Mouse (Mus musculus) neural tube, embryonic 15.5 days (tissue): ENCODE measurements around the gene Otos. TPM values are rescaled to one million over a fixed set of nuclear protein-coding genes. Genes with fewer than 3 reads are reported as not detected.

Experiments
- ATAC-seq: fragments of 200-750 bp; cut with Nextera tagmentation; 2 replicates; pipeline ENCODE4 v1.8.0; 2017; ENCODE audit warnings: mild to moderate bottlenecking, moderate TSS enrichment, moderate library complexity; ENCODE audit not compliant: low FRiP score
- H3K27ac ChIP-seq: fragments of 300-500 bp; sonication (generic); replicated peaks from 2 replicates; pipeline ENCODE4 v1.5.1; 2015; ENCODE audit warnings: mild to moderate bottlenecking, inconsistent platforms
- H3K27me3 ChIP-seq: fragments of 300-500 bp; sonication (generic); replicated peaks from 2 replicates; pipeline ENCODE4 v1.6.1; 2015; ENCODE audit warnings: inconsistent platforms
- H3K36me3 ChIP-seq: fragments of 300-500 bp; sonication (generic); 2 replicates; pipeline ENCODE4 v1.6.1; 2015; ENCODE audit warnings: inconsistent platforms
- H3K4me1 ChIP-seq: fragments of 300-500 bp; sonication (generic); 2 replicates; pipeline ENCODE4 v1.6.1; 2015; ENCODE audit warnings: inconsistent platforms
- H3K4me2 ChIP-seq: fragments of 300-500 bp; sonication (generic); 2 replicates; pipeline ENCODE4 v1.6.1; 2015; ENCODE audit warnings: inconsistent platforms, mild to moderate bottlenecking, moderate library complexity
- H3K4me3 ChIP-seq: fragments of 300-500 bp; sonication (generic); replicated peaks from 2 replicates; pipeline ENCODE4 v1.5.1; 2015; ENCODE audit warnings: mild to moderate bottlenecking, inconsistent platforms
- H3K9ac ChIP-seq: fragments of 300-500 bp; sonication (generic); replicated peaks from 2 replicates; pipeline ENCODE4 v1.6.1; 2015; ENCODE audit warnings: mild to moderate bottlenecking, inconsistent platforms
- H3K9me3 ChIP-seq: fragments of 300-500 bp; sonication (generic); replicated peaks from 2 replicates; pipeline ENCODE4 v1.6.1; 2016; ENCODE audit warnings: inconsistent platforms
- WGBS: fragments of 180-500 bp; shearing (Covaris S2); methylation state at CpG from one replicate; pipeline ENCODE4 v1.1.7; 2015; ENCODE audit warnings: mixed read lengths; 5-methylcytosine and 5-hydroxymethylcytosine counted together
- polyA plus RNA-seq: library from polyadenylated mRNA; unstranded; fragments of >200 nt; fragmentation: Nextera tagmentation; extraction: Ambion mirVana; gene quantifications from 2 replicates; pipeline ENCODE4 v1.2.1, GENCODE M21; 2015

Gene Otos
- polyA plus RNA-seq, 1 experiment from 2014 or later: 0.33 TPM

DNA sequence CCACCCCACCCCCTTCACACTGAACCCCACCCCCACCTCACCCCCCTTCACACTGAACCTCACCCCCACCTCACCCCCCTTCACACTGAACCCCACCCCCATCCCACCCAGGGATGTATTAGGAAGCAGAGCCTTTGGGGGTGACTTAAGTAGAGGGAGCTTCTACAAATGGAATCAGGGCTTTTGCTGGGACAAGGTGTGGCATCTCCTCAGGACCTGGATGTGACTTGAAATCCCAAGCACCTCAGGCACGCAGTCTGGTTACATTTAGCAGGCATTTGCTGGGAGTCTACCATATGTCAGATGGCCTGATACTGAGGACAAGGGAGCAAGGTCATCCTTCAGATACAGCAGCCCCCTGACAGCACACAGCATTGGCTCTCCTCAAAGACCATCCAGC lies 14.1 kb downstream of the Otos start:
- peaks cover 36% of the 10 kb centered on the region for H3K36me3 ChIP-seq
- H3K27me3 ChIP-seq: no peaks in the 10 kb centered on the region
- no peak overlapping the region for H3K27ac ChIP-seq
- no peaks in the 10 kb centered on the region for H3K9me3 ChIP-seq
- no peak for ATAC-seq
- H3K4me2 ChIP-seq: no peak overlapping the region
- H3K9ac ChIP-seq: no peak overlapping the region
- H3K4me3 ChIP-seq: no peak overlapping the region
- 70% methylated on average over 1 of the region's 1 CpGs for WGBS
- H3K4me1 ChIP-seq: peaks cover 15% of the 10 kb centered on the region

DNA sequence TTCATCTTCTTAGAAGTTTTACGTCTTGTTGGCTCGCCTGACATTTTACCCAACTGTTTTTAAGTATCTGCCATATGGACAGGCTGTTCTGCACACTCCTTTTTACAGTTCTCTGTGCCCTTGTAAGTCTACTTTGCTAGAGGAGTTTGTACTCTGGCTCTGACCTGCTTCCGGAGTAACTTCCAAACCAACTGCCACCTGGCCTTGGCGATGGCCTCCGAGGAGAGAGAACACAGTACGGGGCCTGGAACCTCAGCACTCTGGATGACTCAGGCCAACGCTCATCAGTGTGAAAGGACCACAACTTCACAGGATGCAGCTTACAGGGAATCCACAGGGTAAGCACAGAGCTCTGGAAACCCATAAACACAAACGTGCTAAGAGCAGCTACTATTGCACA lies 14.9 kb downstream of the Otos start:
- peaks cover 8% of the 10 kb centered on the region; the same call in 1 of the 2 replicates for H3K4me1 ChIP-seq
- 89% methylated on average over 8 of the region's 8 CpGs for WGBS
- H3K36me3 ChIP-seq: peaks cover 32% of the 10 kb centered on the region
- H3K9me3 ChIP-seq: no peaks in the 10 kb centered on the region
- no peak overlapping the region for H3K27ac ChIP-seq
- no peak overlapping the region for H3K9ac ChIP-seq
- no peaks in the 10 kb centered on the region for H3K27me3 ChIP-seq
- ATAC-seq: no peak
- no peak overlapping the region for H3K4me2 ChIP-seq
- H3K4me3 ChIP-seq: no peak overlapping the region

DNA sequence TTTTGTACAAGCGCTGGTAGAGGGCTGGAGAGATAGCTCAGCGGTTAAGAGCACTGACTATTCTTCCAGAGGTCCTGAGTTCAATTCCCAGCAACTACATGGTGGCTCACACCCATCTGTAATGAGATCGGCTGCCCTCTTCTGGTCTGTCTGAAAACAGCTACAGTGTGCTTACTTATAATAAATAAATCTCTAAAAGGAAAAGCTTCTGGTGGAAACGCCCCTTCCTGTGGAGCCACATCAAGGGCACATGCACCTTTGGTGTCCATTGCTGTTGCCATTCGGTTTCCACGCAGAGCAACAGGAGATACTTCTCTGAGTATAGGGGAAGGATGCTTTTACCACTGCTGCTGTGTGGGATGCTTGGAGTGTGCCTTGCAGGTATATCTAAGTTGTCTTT lies 15.7 kb downstream of the Otos start:
- Histone ChIP-seq H3K9ac (no peak overlapping the region), H3K36me3 (peaks cover 24% of the 10 kb centered on the region), H3K27me3 (no peaks in the 10 kb centered on the region), H3K4me1 (0 out of 2 replicates have a peak, but pooled peaks cover 9% of the 10 kb centered on the region), H3K4me3 (no peak overlapping the region), H3K27ac (no peak overlapping the region), H3K9me3 (no peaks in the 10 kb centered on the region), H3K4me2 (no peak overlapping the region)
- WGBS: 70% methylated on average over 6 of the region's 6 CpGs
- ATAC-seq: no peak

DNA sequence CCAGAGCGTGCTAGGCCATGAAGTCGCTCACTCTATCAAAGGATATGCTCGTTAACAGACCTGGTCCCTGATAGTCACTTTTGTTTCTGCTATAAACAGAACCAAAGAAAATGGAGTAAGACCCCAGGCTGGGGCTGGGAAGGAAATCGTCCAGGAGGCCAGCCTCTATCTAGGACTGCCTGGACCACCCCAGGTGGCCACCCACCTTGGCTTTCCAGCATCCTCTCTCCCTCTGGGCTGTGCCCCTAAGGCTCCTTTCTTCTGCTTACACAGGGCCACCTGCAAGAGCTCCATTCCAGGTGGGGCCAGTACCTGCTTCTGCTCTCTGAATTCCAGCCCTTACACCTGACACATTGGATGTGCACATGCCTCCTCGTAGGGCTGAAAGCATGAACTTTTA lies 16.4 kb downstream of the Otos start:
- Histone ChIP-seq H3K4me2 (no peak overlapping the region), H3K4me1 (peaks cover 11% of the 10 kb centered on the region; the same call in 1 of the 2 replicates), H3K36me3 (peaks cover 17% of the 10 kb centered on the region), H3K4me3 (no peak overlapping the region), H3K27ac (no peak overlapping the region), H3K9me3 (no peaks in the 10 kb centered on the region), H3K9ac (no peak overlapping the region), H3K27me3 (no peaks in the 10 kb centered on the region)
- WGBS: 86% methylated on average over 5 of the region's 5 CpGs
- ATAC-seq: no peak

GRCm38 (mm10) chr1:92628227-92628626 lies 20.4 kb downstream of the Otos start:
- Histone ChIP-seq H3K27me3 (no peaks in the 10 kb centered on the region), H3K36me3 (no peaks in the 10 kb centered on the region), H3K4me2 (no peak overlapping the region), H3K9me3 (no peaks in the 10 kb centered on the region), H3K4me3 (no peak overlapping the region), H3K4me1 (peaks cover 6% of the 10 kb centered on the region; the same call in 1 of the 2 replicates), H3K9ac (no peak overlapping the region), H3K27ac (no peak overlapping the region)
- ATAC-seq: no peak
- 36% methylated on average over 4 of the region's 4 CpGs for WGBS

- no peaks in the 10 kb centered on the region for H3K9me3 ChIP-seq
- H3K9ac ChIP-seq: no peak overlapping the region
- H3K27me3 ChIP-seq: no peaks in the 10 kb centered on the region; the same call in 1 of the 2 replicates
- no peaks in the 10 kb centered on the region for H3K4me1 ChIP-seq
- no peak overlapping the region for H3K27ac ChIP-seq
- WGBS: 68% methylated on average over 4 of the region's 4 CpGs
- H3K4me3 ChIP-seq: no peak overlapping the region
- H3K36me3 ChIP-seq: no peaks in the 10 kb centered on the region
- no peak overlapping the region for H3K4me2 ChIP-seq
- ATAC-seq: no peak
Measured at GRCm38 (mm10) chr1:92618360-92618759, 30.3 kb downstream of the Otos start.

- Histone ChIP-seq H3K4me2 (no peak within 1 kb of the TSS), H3K4me3 (no peak within 1 kb of the TSS), H3K4me1 (no peaks in the 10 kb centered on the region), H3K27ac (no peak within 1 kb of the TSS), H3K27me3 (no peaks in the 10 kb centered on the region; the same call in none of the 2 replicates), H3K9ac (no peak within 1 kb of the TSS), H3K36me3 (no peaks in the 10 kb centered on the region), H3K9me3 (no peaks in the 10 kb centered on the region)
- ATAC-seq: no peak
- 41% methylated on average over 2 of the region's 2 CpGs for WGBS
Measured at GRCm38 (mm10) chr1:92617488-92617887, 31.2 kb downstream of the Otos start, which contains the start of gene Olfr12. Gene Olfr12 (plus strand): TSS chr1:92617788.

DNA sequence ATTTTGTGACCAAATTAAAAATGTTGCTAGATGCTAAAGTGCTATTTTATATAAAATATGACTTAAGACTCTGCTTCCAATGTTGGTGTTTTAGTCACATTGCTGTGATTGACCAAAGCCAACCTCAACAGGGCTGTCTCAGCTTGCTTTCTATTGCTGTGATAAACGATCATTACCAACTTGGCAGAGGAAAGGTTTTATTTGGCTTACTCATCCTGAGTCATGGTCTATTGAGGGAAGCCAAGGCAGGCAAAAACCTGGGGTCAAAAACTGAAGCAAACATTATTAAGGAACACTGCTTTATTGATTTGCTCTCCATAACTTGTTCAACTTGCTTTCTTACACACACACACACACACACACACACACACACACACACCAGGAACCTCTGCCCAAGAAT lies 32.6 kb downstream of the Otos start:
- no peak overlapping the region for H3K4me3 ChIP-seq
- no peak overlapping the region for H3K9ac ChIP-seq
- no peaks in the 10 kb centered on the region for H3K4me1 ChIP-seq
- H3K4me2 ChIP-seq: no peak overlapping the region
- H3K27me3 ChIP-seq: peaks cover 3% of the 10 kb centered on the region
- WGBS: 82% methylated on average over 1 of the region's 1 CpGs
- ATAC-seq: no peak
- no peaks in the 10 kb centered on the region for H3K9me3 ChIP-seq
- H3K36me3 ChIP-seq: no peaks in the 10 kb centered on the region
- no peak overlapping the region for H3K27ac ChIP-seq

DNA sequence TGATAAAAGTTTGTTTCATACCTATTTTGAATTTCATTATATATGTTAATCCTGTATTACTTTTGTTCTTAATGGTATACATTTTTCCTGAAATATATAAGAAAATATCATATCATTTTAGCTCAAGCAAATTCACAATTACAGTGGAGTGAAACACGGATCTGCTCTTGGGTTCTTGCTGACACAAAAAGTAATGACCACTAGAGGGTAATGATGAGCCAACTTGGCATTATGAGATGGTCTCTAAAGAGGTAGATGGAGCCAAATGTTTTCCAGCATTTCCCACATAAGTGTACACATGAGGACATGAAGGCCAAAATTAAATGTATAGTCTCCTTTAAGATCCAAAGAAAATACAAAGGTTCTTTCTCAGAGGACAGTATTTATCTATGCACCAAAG lies 34.1 kb downstream of the Otos start:
- WGBS: 11% methylated on average over 1 of the region's 1 CpGs
- Histone ChIP-seq H3K36me3 (no peaks in the 10 kb centered on the region), H3K27ac (no peak overlapping the region), H3K4me3 (no peak overlapping the region), H3K4me1 (no peaks in the 10 kb centered on the region), H3K4me2 (no peak overlapping the region), H3K9me3 (no peaks in the 10 kb centered on the region), H3K27me3 (peaks cover 5% of the 10 kb centered on the region; the same call in 1 of the 2 replicates), H3K9ac (no peak overlapping the region)
- no peak for ATAC-seq

DNA sequence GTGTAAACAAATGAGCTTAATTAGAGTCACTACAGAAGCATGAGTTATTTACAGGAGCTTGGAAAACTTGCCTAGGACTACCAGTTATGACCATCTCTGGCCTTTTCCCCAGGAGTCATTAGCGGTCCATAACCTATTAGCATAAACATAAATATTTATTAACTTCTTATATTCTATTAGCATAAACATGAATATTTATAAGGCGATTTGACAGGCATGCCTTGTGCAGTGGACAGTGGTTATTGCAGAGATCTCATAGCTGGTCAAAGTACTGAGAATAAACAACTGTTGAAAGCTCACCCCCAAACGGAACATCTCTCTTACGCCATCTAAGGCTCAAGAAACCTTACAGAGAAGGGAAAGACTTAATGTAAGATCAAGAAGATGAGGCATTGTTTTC lies 35.5 kb downstream of the Otos start:
- no peak overlapping the region for H3K4me3 ChIP-seq
- H3K4me2 ChIP-seq: no peak overlapping the region
- no peaks in the 10 kb centered on the region for H3K9me3 ChIP-seq
- H3K27me3 ChIP-seq: peaks cover 8% of the 10 kb centered on the region; the same call in 1 of the 2 replicates
- 37% methylated on average over 4 of the region's 4 CpGs for WGBS
- H3K36me3 ChIP-seq: no peaks in the 10 kb centered on the region
- no peaks in the 10 kb centered on the region for H3K4me1 ChIP-seq
- no peak overlapping the region for H3K9ac ChIP-seq
- H3K27ac ChIP-seq: no peak overlapping the region
- ATAC-seq: no peak

DNA sequence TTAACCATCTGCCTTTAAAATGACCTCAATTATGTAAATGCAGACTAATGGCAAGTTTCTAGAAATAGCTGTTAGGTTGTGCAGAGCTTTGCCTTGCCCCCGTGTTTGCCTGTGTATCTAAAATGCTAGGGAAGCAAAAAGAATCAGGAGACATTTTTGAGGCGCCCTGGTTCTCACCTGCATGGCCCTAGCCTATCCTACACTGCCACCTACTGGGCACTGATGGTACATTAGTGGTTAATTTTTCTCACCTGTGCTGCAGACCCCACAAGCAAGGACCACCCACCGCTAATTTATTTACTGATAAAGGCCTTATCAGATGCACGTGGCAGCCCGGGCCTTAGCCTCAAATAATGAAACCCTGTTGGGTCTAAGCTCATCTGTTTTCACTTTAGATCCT lies 37.6 kb downstream of the Otos start:
- Histone ChIP-seq H3K27me3 (peaks cover 8% of the 10 kb centered on the region; the same call in 1 of the 2 replicates), H3K4me2 (no peak overlapping the region), H3K9me3 (no peaks in the 10 kb centered on the region), H3K4me1 (no peaks in the 10 kb centered on the region), H3K4me3 (no peak overlapping the region), H3K27ac (no peak overlapping the region), H3K9ac (no peak overlapping the region), H3K36me3 (no peaks in the 10 kb centered on the region)
- 0 out of 2 replicates have a peak, but pooled peaks have one; percentile 57 for ATAC-seq
- 9% methylated on average over 5 of the region's 5 CpGs for WGBS

- no peaks in the 10 kb centered on the region for H3K36me3 ChIP-seq
- no peak overlapping the region for H3K4me3 ChIP-seq
- WGBS: 85% methylated on average over 4 of the region's 4 CpGs
- H3K9me3 ChIP-seq: no peaks in the 10 kb centered on the region
- no peak for ATAC-seq
- no peaks in the 10 kb centered on the region for H3K4me1 ChIP-seq
- H3K27me3 ChIP-seq: peaks cover 8% of the 10 kb centered on the region; the same call in 1 of the 2 replicates
- no peak overlapping the region for H3K27ac ChIP-seq
- H3K4me2 ChIP-seq: no peak overlapping the region
- H3K9ac ChIP-seq: no peak overlapping the region
Measured at GRCm38 (mm10) chr1:92607711-92608110, 40.9 kb downstream of the Otos start.

DNA sequence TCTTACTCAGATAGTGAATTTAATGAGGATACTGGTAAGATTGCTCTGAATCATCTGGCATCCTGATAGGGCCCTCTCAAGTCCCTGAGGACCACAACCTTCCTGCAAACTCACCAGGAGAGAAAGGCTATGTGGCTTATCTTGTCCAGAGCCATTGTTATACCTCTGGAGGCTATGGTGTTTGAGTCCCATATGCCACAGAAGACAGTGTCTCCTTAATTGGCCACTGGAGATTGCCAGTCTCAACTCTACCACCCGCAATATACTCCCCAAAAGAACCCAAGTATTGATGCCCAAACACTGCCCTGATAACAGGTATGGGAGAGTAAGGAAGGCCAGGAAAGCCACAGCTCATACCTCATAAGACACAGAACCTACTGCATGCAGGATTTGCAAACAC lies 43.2 kb downstream of the Otos start, which contains the start of gene Olfr1410:
Olfr1410 (plus strand) TSS at position 301 of the 400 bp plus-strand sequence.
- Histone ChIP-seq H3K4me2 (no peak within 1 kb of the TSS), H3K9ac (no peak within 1 kb of the TSS), H3K27ac (no peak within 1 kb of the TSS), H3K36me3 (no peaks in the 10 kb centered on the region), H3K4me3 (no peak within 1 kb of the TSS), H3K9me3 (no peaks in the 10 kb centered on the region), H3K4me1 (no peaks in the 10 kb centered on the region), H3K27me3 (peaks cover 6% of the 10 kb centered on the region; the same call in 1 of the 2 replicates)
- WGBS: 95% methylated on average over 1 of the region's 1 CpGs
- ATAC-seq: no peak
